Mouse (Mus musculus) liver, embryonic 12.5 days (tissue): ENCODE results near the gene Dnajb6. TPM values are rescaled to one million over a fixed set of nuclear protein-coding genes. Genes with fewer than 3 reads are reported as not detected.

Experiments used
- ATAC-seq: fragments of 200-750 bp; cut with Nextera tagmentation; 2 replicates; pipeline ENCODE4 v1.8.0; 2017; ENCODE audit warnings: moderate number of reproducible peaks, mild to moderate bottlenecking, moderate library complexity
- H3K27ac ChIP-seq: fragments of 300-500 bp; sonication (generic); 2 replicates; pipeline ENCODE4 v1.5.1; 2016; ENCODE audit warnings: mild to moderate bottlenecking
- H3K27me3 ChIP-seq: fragments of 300-500 bp; sonication (generic); replicated peaks from 2 replicates; pipeline ENCODE4 v1.6.1; 2016; ENCODE audit warnings: mild to moderate bottlenecking, moderate library complexity
- H3K36me3 ChIP-seq: fragments of 300-500 bp; sonication (generic); 2 replicates; pipeline ENCODE4 v1.6.1; 2016; ENCODE audit warnings: mild to moderate bottlenecking, moderate library complexity
- H3K4me1 ChIP-seq: fragments of 300-500 bp; sonication (generic); 2 replicates; pipeline ENCODE4 v1.6.1; 2016
- H3K4me2 ChIP-seq: fragments of 300-500 bp; sonication (generic); 2 replicates; pipeline ENCODE4 v1.6.1; 2016; ENCODE audit warnings: mild to moderate bottlenecking, moderate library complexity
- H3K4me3 ChIP-seq: fragments of 300-500 bp; sonication (generic); 2 replicates; pipeline ENCODE4 v1.5.1; 2016; ENCODE audit warnings: mild to moderate bottlenecking, moderate library complexity
- H3K9ac ChIP-seq: fragments of 300-500 bp; sonication (generic); 2 replicates; pipeline ENCODE4 v1.6.1; 2016; ENCODE audit warnings: mild to moderate bottlenecking, moderate library complexity
- H3K9me3 ChIP-seq: fragments of 300-500 bp; sonication (generic); replicated peaks from 2 replicates; pipeline ENCODE4 v1.6.1; 2016; ENCODE audit warnings: mild to moderate bottlenecking, moderate library complexity
- WGBS: fragments of 180-500 bp; shearing (Covaris S2); methylation state at CpG from one replicate; pipeline ENCODE4 v1.1.7; 2016; ENCODE audit not compliant: insufficient replicate concordance; 5-methylcytosine and 5-hydroxymethylcytosine counted together
- polyA plus RNA-seq: library from polyadenylated mRNA; unstranded; fragments of >200 nt; fragmentation: Nextera tagmentation; extraction: Ambion mirVana; gene quantifications from 2 replicates; pipeline ENCODE4 v1.2.1, GENCODE M21; 2016

The Dnajb6 gene
- polyA plus RNA-seq, 1 experiment from 2014 or later, result 104 TPM

- Histone ChIP-seq H3K4me3 (peak overlapping the region; percentile 79), H3K9ac (peak overlapping the region; percentile 88), H3K36me3 (peaks cover 3% of the 10 kb centered on the region), H3K4me1 (peaks cover 36% of the 10 kb centered on the region), H3K27me3 (no peaks in the 10 kb centered on the region), H3K4me2 (peak overlapping the region; percentile 77), H3K9me3 (no peaks in the 10 kb centered on the region), H3K27ac (peak overlapping the region; percentile 97)
- 33% methylated on average over 6 of the region's 6 CpGs for WGBS
- no peak for ATAC-seq
These were observed 517 bp upstream of the Dnajb6 start for GRCm38 (mm10) chr5:29734831-29735510.

DNA sequence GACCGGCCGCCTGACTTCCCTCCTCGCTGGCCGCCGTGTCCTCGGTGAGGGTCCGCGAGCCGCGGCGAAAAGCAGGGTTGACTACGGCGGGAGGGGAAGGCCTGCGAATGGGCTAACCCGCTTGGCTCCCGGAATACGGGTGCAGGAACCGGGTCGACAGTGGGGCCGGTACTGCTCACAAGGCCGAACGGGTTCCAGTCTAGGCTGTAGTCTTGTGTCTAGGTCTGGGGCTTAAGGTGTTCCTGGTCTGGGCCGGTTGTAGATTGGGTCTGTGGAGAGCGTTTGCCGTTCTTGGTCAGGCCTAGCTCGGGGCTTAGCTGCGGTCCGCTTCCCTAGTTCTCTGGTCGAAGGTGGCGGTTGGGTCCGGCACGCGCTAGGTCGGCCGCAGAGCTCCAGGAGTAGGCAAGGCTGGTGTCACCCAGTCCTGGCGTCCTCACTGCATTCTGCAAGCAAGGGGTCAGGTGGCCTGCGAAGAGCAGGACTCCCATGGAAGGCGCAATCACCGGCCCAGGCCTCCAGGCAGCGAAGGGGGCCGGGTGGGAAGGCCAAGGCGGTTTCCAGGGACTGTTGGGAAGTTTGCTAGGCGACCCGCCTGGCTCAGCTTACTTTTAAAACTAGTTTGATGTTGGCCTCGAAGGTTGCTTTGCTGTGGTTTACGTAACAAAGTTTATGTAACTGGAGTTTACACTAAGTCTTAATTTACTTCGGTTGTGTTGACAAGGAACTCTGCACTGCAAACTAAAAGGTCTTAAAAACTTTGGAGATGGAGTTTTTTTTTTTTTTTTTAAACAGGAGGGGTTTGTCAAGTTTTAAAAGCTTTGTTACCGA, 799 bp downstream of the Dnajb6 start:
- H3K27me3 ChIP-seq, result no peaks in the 10 kb centered on the region
- H3K36me3 ChIP-seq, result peaks cover 4% of the 10 kb centered on the region
- ATAC-seq, result peak; percentile 58
- H3K27ac ChIP-seq, result peak overlapping the region; percentile 97
- H3K9ac ChIP-seq, result peak overlapping the region; percentile 88
- WGBS, result 2% methylated on average over 47 of the region's 48 CpGs
- peaks cover 48% of the 10 kb centered on the region for H3K4me1 ChIP-seq
- H3K9me3 ChIP-seq, result no peaks in the 10 kb centered on the region
- H3K4me2 ChIP-seq, result peak overlapping the region; percentile 77
- H3K4me3 ChIP-seq, result peak overlapping the region; percentile 79

DNA sequence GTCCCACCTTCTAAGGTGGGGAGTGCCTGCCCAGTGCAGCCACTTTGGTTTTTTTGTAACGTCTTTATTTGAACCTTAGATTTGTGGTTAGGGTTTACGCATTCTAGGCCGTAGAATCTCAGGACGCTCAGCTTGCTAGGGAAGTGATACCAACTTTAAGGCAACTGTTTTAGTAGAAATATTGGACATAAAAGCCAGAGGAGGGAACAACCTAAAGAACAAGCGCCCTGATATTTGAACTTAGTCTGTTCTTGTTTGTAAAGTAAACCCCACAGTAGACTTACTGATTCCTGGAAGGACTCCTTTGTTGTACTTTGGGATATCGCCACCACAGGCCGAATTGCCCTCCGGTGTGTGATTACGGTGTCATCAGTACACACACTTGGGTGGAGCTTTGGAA, 1.5 kb downstream of the Dnajb6 start:
- 31% methylated on average over 9 of the region's 9 CpGs for WGBS
- H3K4me3 ChIP-seq, result peak overlapping the region; percentile 79

GRCm38 (mm10) chr5:29737471-29737870, 2.0 kb downstream of the Dnajb6 start:
- ATAC-seq, result no peak
- Histone ChIP-seq H3K27ac (no peak overlapping the region), H3K27me3 (no peaks in the 10 kb centered on the region), H3K9me3 (no peaks in the 10 kb centered on the region), H3K9ac (peak overlapping the region; percentile 88), H3K4me2 (peak overlapping the region; percentile 77), H3K4me1 (peaks cover 56% of the 10 kb centered on the region), H3K36me3 (peaks cover 13% of the 10 kb centered on the region), H3K4me3 (peak overlapping the region; percentile 79)
- 83% methylated on average over 5 of the region's 5 CpGs for WGBS

More for the DNA sequence above, 1.5 kb downstream of the Dnajb6 start:
- Histone ChIP-seq H3K4me1 (peaks cover 51% of the 10 kb centered on the region), H3K27me3 (no peaks in the 10 kb centered on the region), H3K9me3 (no peaks in the 10 kb centered on the region), H3K9ac (peak overlapping the region; percentile 88), H3K27ac (peak overlapping the region; percentile 45; the same call in 1 of the 2 replicates), H3K4me2 (peak overlapping the region; percentile 77), H3K36me3 (peaks cover 7% of the 10 kb centered on the region)
- no peak for ATAC-seq

DNA sequence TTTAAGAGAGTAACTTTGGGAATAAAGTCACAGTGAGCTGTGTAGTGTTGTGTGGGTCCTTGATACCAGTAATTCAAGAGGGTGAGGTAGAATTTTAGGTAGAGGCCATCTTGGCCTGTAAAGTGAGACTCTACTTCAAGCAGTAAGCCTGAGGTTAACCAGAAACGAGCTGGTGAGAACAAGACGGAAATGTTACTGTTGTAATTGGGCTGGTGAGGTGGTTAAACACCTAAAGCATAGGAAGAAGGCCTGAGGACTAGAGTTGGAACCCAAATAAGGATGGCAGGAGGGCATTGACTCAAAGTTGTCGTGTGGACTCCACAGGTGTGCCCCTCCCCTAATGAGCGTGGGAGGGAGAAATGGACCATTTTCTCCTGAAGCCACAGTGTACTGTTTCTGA, 2.6 kb downstream of the Dnajb6 start:
- Histone ChIP-seq H3K4me3 (peak overlapping the region; percentile 79), H3K4me2 (peak overlapping the region; percentile 77; the same call in 1 of the 2 replicates)
- 68% methylated on average over 4 of the region's 4 CpGs for WGBS

GRCm38 (mm10) chr5:29740651-29741050, 5.2 kb downstream of the Dnajb6 start:
- no peaks in the 10 kb centered on the region for H3K27me3 ChIP-seq
- H3K36me3 ChIP-seq, result peaks cover 19% of the 10 kb centered on the region
- H3K4me3 ChIP-seq, result no peak overlapping the region
- H3K9ac ChIP-seq, result no peak overlapping the region
- no peak overlapping the region for H3K4me2 ChIP-seq
- peaks cover 59% of the 10 kb centered on the region for H3K4me1 ChIP-seq
- no peak overlapping the region for H3K27ac ChIP-seq
- no peak for ATAC-seq
- no peaks in the 10 kb centered on the region for H3K9me3 ChIP-seq
- whole genome bisulfite sequencing, result 52% methylated on average over 1 of the region's 1 CpGs

More for the DNA sequence above, 2.6 kb downstream of the Dnajb6 start:
- H3K9ac ChIP-seq, result no peak overlapping the region
- H3K27me3 ChIP-seq, result no peaks in the 10 kb centered on the region
- no peaks in the 10 kb centered on the region for H3K9me3 ChIP-seq
- H3K4me1 ChIP-seq, result peaks cover 62% of the 10 kb centered on the region
- peaks cover 19% of the 10 kb centered on the region for H3K36me3 ChIP-seq
- ATAC-seq, result no peak
- H3K27ac ChIP-seq, result no peak overlapping the region

GRCm38 (mm10) chr5:29741093-29741492, 5.6 kb downstream of the Dnajb6 start:
- H3K9ac ChIP-seq, result no peak overlapping the region
- no peak overlapping the region for H3K4me2 ChIP-seq
- no peak for ATAC-seq
- H3K4me1 ChIP-seq, result peaks cover 59% of the 10 kb centered on the region
- peaks cover 19% of the 10 kb centered on the region for H3K36me3 ChIP-seq
- H3K27me3 ChIP-seq, result no peaks in the 10 kb centered on the region
- H3K9me3 ChIP-seq, result no peaks in the 10 kb centered on the region
- no peak overlapping the region for H3K27ac ChIP-seq
- WGBS, result 64% methylated on average over 4 of the region's 4 CpGs
- no peak overlapping the region for H3K4me3 ChIP-seq

DNA sequence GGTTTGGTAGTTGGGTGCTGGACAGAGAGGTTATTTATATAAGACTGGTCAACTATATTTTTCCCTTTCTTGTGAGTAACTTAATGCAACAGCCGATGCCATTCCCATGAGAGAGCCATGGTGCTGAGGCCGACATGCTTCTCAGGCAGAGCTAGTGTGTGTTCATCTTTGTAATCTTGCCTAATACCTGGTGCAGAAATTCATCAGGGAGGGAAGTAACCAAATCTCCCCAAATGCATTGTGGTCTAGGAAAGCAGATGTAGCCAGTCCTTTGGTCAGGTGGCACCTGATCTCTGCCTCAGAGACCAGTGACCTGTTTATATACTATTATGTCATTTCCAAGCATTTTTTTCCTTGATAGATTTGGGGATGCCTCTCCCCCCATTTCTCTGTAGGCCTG, 12.2 kb downstream of the Dnajb6 start:
- Histone ChIP-seq H3K27ac (no peak overlapping the region), H3K9ac (no peak overlapping the region), H3K4me2 (no peak overlapping the region), H3K9me3 (no peaks in the 10 kb centered on the region), H3K4me1 (peaks cover 12% of the 10 kb centered on the region), H3K27me3 (no peaks in the 10 kb centered on the region), H3K36me3 (peaks cover 46% of the 10 kb centered on the region), H3K4me3 (no peak overlapping the region)
- 88% methylated on average over 2 of the region's 2 CpGs for WGBS
- no peak for ATAC-seq

GRCm38 (mm10) chr5:29751306-29751705, 15.8 kb downstream of the Dnajb6 start:
- Histone ChIP-seq H3K4me1 (0 out of 2 replicates have a peak, but pooled peaks cover 4% of the 10 kb centered on the region), H3K27ac (no peak overlapping the region), H3K9me3 (no peaks in the 10 kb centered on the region), H3K36me3 (peaks cover 78% of the 10 kb centered on the region), H3K4me2 (no peak overlapping the region), H3K4me3 (no peak overlapping the region), H3K27me3 (no peaks in the 10 kb centered on the region), H3K9ac (no peak overlapping the region)
- no peak for ATAC-seq

DNA sequence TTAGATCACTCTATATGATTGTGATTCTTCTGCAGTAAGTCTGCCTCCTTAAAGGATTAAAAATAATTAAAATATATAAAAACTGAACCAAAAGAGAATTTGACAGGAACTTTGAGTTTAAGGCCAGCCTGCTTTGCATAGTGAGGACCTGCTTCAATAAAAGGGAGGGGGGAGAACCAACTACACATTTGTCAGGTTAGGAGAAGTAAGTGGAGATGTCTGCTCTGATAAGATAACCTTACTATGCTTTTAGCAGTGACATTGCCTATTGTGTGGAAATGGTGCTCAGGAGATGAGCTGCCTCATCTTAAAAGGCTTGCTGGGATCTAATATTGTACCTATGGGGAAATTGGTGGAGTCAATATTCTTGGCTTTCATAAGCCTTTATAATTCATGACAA, 17.4 kb downstream of the Dnajb6 start:
- Histone ChIP-seq H3K4me3 (no peak overlapping the region), H3K4me1 (0 out of 2 replicates have a peak, but pooled peaks cover 1% of the 10 kb centered on the region), H3K9me3 (no peaks in the 10 kb centered on the region), H3K27me3 (no peaks in the 10 kb centered on the region), H3K36me3 (peaks cover 86% of the 10 kb centered on the region), H3K27ac (no peak overlapping the region), H3K9ac (no peak overlapping the region), H3K4me2 (no peak overlapping the region)
- ATAC-seq, result no peak

- no peak overlapping the region for H3K27ac ChIP-seq
- H3K9ac ChIP-seq, result no peak overlapping the region
- H3K36me3 ChIP-seq, result peaks cover 92% of the 10 kb centered on the region
- WGBS, result 80% methylated on average over 5 of the region's 5 CpGs
- H3K27me3 ChIP-seq, result no peaks in the 10 kb centered on the region
- H3K4me1 ChIP-seq, result no peaks in the 10 kb centered on the region
- no peak overlapping the region for H3K4me2 ChIP-seq
- no peak overlapping the region for H3K4me3 ChIP-seq
- no peak for ATAC-seq
- H3K9me3 ChIP-seq, result no peaks in the 10 kb centered on the region
These were observed 23.8 kb downstream of the Dnajb6 start for GRCm38 (mm10) chr5:29759318-29759717.

DNA sequence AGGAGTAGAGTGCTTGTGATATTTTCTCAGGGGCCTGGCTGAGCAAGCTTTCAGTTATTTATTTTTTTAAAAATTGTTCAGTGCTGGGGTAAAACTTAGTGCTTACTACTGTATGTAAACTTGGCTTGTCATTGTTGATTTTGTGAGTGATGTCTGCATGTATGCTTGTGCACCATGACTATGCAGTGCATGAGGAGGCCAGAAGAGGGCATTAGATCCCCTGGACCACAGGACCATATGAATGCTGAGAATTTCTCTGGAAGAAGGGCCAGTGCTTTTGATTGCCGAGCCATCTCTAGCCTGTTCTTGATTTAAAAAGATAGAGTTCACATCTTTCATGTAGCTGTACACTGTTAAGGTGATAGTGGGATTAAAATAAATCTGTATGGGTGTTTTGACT, 35.4 kb downstream of the Dnajb6 start:
- peaks cover 76% of the 10 kb centered on the region for H3K36me3 ChIP-seq
- no peak overlapping the region for H3K4me2 ChIP-seq
- no peak for ATAC-seq
- no peaks in the 10 kb centered on the region for H3K27me3 ChIP-seq
- H3K4me3 ChIP-seq, result no peak overlapping the region
- H3K4me1 ChIP-seq, result no peaks in the 10 kb centered on the region
- H3K9ac ChIP-seq, result no peak overlapping the region
- no peak overlapping the region for H3K27ac ChIP-seq
- WGBS, result 79% methylated on average over 1 of the region's 1 CpGs
- no peaks in the 10 kb centered on the region for H3K9me3 ChIP-seq
